Mouse (Mus musculus) neural tube, embryonic 15.5 days (tissue): Measurements from ENCODE around the gene Klhl3. TPM values are rescaled to one million over a fixed set of nuclear protein-coding genes. Genes with fewer than 3 reads are reported as not detected.

Experiments
- ATAC-seq: fragments of 200-750 bp; cut with Nextera tagmentation; 2 replicates; pipeline ENCODE4 v1.8.0; 2017; ENCODE audit warnings: mild to moderate bottlenecking, moderate TSS enrichment, moderate library complexity; ENCODE audit not compliant: low FRiP score
- H3K27ac ChIP-seq: fragments of 300-500 bp; sonication (generic); replicated peaks from 2 replicates; pipeline ENCODE4 v1.5.1; 2015; ENCODE audit warnings: mild to moderate bottlenecking, inconsistent platforms
- H3K27me3 ChIP-seq: fragments of 300-500 bp; sonication (generic); replicated peaks from 2 replicates; pipeline ENCODE4 v1.6.1; 2015; ENCODE audit warnings: inconsistent platforms
- H3K36me3 ChIP-seq: fragments of 300-500 bp; sonication (generic); 2 replicates; pipeline ENCODE4 v1.6.1; 2015; ENCODE audit warnings: inconsistent platforms
- H3K4me1 ChIP-seq: fragments of 300-500 bp; sonication (generic); 2 replicates; pipeline ENCODE4 v1.6.1; 2015; ENCODE audit warnings: inconsistent platforms
- H3K4me2 ChIP-seq: fragments of 300-500 bp; sonication (generic); 2 replicates; pipeline ENCODE4 v1.6.1; 2015; ENCODE audit warnings: inconsistent platforms, mild to moderate bottlenecking, moderate library complexity
- H3K4me3 ChIP-seq: fragments of 300-500 bp; sonication (generic); replicated peaks from 2 replicates; pipeline ENCODE4 v1.5.1; 2015; ENCODE audit warnings: mild to moderate bottlenecking, inconsistent platforms
- H3K9ac ChIP-seq: fragments of 300-500 bp; sonication (generic); replicated peaks from 2 replicates; pipeline ENCODE4 v1.6.1; 2015; ENCODE audit warnings: mild to moderate bottlenecking, inconsistent platforms
- H3K9me3 ChIP-seq: fragments of 300-500 bp; sonication (generic); replicated peaks from 2 replicates; pipeline ENCODE4 v1.6.1; 2016; ENCODE audit warnings: inconsistent platforms
- WGBS: fragments of 180-500 bp; shearing (Covaris S2); methylation state at CpG from one replicate; pipeline ENCODE4 v1.1.7; 2015; ENCODE audit warnings: mixed read lengths; 5-methylcytosine and 5-hydroxymethylcytosine counted together
- polyA plus RNA-seq: library from polyadenylated mRNA; unstranded; fragments of >200 nt; fragmentation: Nextera tagmentation; extraction: Ambion mirVana; gene quantifications from 2 replicates; pipeline ENCODE4 v1.2.1, GENCODE M21; 2015

Klhl3 gene
- polyA plus RNA-seq, 1 experiment from 2014 or later, result 16.5 TPM

DNA sequence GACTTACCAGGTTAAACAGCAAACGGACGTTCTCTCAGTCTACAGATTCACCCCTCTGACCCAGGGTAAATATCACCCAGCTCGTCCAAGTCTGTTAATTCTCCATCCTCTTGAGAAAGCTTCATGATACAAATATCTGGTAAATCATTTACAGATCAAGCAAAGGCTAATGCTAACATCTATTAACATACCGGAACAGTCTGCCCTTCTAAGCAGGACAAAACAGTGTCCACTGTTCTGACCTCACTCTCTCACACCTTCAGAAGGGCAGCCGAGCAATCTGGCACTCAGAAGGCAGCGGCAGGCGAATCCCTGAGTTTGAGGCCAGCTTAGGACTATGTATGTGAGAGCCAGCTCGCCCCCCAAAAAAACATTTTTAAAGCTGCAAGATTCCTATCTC lies 10.0 kb upstream of the Klhl3 start:
- Histone ChIP-seq H3K4me1 (peaks cover 38% of the 10 kb centered on the region), H3K27me3 (no peaks in the 10 kb centered on the region), H3K9me3 (no peaks in the 10 kb centered on the region), H3K27ac (no peak overlapping the region), H3K4me3 (no peak overlapping the region), H3K36me3 (no peaks in the 10 kb centered on the region; the same call in 1 of the 2 replicates), H3K4me2 (no peak overlapping the region), H3K9ac (no peak overlapping the region)
- 51% methylated on average over 8 of the region's 8 CpGs for WGBS
- no peak for ATAC-seq

DNA sequence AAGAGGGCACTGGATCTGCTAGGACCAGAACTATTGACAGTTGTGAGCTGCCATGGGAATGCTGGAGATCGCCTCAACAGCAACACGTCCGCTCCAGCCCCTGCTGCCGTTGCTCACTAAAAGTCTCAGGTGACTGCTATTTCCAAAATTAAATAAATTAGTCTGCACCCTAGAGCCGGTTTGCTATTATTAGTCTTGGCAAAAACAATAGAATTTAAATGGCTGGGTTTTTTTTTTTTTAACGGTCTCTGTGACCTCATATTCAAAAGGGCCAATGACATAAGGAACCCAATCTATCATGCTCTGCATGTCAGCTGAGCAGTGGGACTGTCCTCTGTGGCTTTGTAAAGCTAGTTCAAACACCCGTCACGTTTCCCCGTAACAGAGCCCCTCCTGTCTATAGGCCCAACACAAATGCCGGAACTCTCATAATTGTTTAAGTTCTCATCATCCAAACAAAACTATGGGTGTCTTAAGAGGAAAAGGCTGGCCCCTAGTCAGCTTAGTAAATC lies 9.4 kb upstream of the Klhl3 start:
- Histone ChIP-seq H3K4me1 (peaks cover 38% of the 10 kb centered on the region), H3K4me3 (no peak overlapping the region), H3K9me3 (no peaks in the 10 kb centered on the region), H3K9ac (no peak overlapping the region), H3K27me3 (no peaks in the 10 kb centered on the region), H3K4me2 (no peak overlapping the region), H3K27ac (no peak overlapping the region), H3K36me3 (no peaks in the 10 kb centered on the region; the same call in 1 of the 2 replicates)
- no peak for ATAC-seq
- 32% methylated on average over 10 of the region's 10 CpGs for WGBS

DNA sequence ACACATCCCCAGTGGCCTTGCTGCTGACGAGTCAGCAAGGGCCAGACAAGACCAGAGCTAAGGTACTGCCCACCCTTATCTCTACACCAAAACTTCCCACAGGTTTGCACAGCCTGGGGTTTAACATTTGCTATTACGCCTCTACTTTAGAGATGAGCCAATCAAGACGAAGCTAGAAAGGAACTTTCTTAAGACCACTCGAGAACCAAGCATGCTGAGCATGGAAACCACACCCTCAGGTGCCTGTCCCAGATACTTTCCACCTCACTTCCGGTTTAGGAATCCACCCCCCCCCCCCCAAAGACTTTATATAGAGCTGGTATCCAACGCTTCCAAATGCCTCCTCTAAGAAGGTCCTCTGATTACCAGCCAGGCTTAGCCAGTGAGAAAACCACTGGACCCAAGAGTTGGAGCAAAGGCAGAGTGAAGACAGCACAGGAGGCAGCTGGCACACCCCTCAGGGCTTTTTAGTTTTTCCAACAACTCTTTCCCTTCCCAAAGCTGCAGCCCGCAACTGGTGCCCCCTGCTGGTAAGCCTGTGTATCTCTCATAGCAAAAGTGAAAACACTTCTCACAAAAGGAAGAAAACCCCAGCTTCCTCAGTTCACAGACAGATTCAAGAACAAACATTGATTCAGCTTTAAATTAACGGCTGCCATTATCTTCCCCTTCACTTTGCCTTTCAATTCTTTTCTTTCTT lies 4.1 kb upstream of the Klhl3 start:
- no peaks in the 10 kb centered on the region for H3K36me3 ChIP-seq
- H3K4me2 ChIP-seq, result no peak overlapping the region
- peaks cover 9% of the 10 kb centered on the region for H3K4me1 ChIP-seq
- WGBS, result 76% methylated on average over 8 of the region's 8 CpGs
- H3K27me3 ChIP-seq, result no peaks in the 10 kb centered on the region
- no peak overlapping the region for H3K4me3 ChIP-seq
- no peak for ATAC-seq
- H3K27ac ChIP-seq, result no peak overlapping the region
- H3K9me3 ChIP-seq, result no peaks in the 10 kb centered on the region
- H3K9ac ChIP-seq, result no peak overlapping the region

DNA sequence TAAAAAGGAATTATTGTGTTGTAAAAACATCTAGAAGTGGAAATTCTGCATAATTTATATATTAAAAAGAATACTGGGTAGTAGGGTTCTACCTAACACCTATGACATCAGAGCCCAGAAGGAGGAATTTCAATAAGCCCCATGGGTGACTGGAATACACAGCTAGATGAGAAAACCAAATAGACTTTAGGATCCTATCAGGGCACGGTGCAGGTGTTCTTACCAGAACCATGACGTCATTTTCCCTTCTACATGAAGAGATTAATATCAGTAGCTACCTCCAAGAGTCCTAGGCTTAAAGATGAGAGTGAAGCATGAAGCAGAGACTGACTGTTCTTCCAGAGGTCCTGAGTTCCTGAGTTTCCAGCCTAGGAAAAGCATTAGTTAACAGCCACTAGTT lies 3.4 kb upstream of the Klhl3 start:
- Histone ChIP-seq H3K4me3 (no peak overlapping the region), H3K36me3 (no peaks in the 10 kb centered on the region), H3K4me1 (peaks cover 16% of the 10 kb centered on the region), H3K27ac (no peak overlapping the region), H3K9me3 (no peaks in the 10 kb centered on the region), H3K4me2 (no peak overlapping the region), H3K9ac (no peak overlapping the region), H3K27me3 (no peaks in the 10 kb centered on the region)
- ATAC-seq, result no peak
- WGBS, result 96% methylated on average over 2 of the region's 2 CpGs

DNA sequence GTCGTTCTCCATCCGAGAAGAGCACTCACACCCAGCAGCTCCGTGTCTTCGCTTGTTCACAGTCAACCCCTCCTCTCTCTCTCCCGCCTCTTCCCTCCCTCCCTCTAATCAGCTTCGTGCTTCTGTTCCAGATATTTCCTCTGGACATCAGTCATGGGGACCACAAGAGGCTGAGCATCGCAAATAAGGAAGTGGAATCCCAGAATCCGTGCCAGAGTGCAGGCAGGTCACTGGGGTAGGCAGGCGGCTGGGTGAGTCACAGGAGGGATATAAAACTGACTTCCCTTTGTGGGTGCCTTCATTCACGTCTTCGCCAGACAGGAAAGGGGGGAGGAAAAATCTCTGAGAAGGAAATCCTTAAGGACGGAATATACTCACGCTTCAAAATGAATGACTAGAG lies 1.8 kb upstream of the Klhl3 start:
- WGBS, result 67% methylated on average over 13 of the region's 13 CpGs
- H3K9ac ChIP-seq, result no peak overlapping the region
- H3K9me3 ChIP-seq, result no peaks in the 10 kb centered on the region
- no peak overlapping the region for H3K27ac ChIP-seq
- no peak overlapping the region for H3K4me3 ChIP-seq
- H3K36me3 ChIP-seq, result no peaks in the 10 kb centered on the region
- H3K4me1 ChIP-seq, result peaks cover 29% of the 10 kb centered on the region
- H3K4me2 ChIP-seq, result no peak overlapping the region
- no peak for ATAC-seq
- H3K27me3 ChIP-seq, result no peaks in the 10 kb centered on the region

DNA sequence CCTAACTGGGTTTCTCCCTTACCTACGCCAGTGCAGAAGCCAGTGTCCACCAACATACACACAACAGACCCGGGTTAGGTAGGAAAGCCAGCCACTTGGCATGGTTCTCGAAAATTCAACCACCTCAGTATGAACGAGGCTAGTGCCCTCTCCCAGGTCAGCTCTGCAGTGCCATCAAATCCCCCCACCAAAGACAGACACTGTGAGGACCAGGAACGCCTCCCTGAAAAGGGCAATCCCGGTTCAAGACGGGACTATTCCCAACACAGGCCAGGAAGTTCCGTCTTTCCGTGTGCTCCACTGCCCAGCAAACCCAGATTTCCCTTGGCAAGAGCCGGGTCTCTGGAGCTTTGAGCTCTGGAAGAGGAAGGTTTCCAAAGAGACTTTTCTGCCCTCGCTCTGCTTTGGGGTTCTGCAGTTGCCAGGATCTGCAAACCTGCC lies 771 bp downstream of the Klhl3 start:
- H3K4me2 ChIP-seq, result peak overlapping the region; percentile 71
- peak overlapping the region; percentile 93 for H3K27ac ChIP-seq
- peak; percentile 26 for ATAC-seq
- no peaks in the 10 kb centered on the region for H3K9me3 ChIP-seq
- 16% methylated on average over 11 of the region's 11 CpGs for WGBS
- no peaks in the 10 kb centered on the region for H3K27me3 ChIP-seq
- peak overlapping the region; percentile 71 for H3K9ac ChIP-seq
- no peaks in the 10 kb centered on the region for H3K36me3 ChIP-seq
- peak overlapping the region; percentile 57 for H3K4me3 ChIP-seq
- H3K4me1 ChIP-seq, result peaks cover 32% of the 10 kb centered on the region

DNA sequence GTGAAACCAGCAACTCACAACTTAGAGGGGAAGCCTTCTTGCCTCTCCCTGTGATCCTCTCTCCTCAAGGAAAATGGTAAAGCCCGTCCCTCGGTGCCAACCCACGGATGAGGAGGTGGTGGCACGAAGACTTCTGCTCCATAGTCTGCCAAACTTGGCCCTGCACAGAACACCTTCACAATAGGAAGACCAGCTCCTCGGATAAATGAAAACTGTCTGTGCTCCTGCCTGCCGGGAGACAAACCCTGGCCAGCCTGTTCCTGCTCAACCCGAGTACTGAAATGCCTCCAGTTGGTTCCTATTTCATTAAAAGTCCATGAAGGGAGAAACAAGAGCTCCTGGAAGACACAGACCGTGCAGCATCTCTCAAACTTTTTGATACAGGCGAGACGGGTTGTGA lies 1.2 kb downstream of the Klhl3 start:
- H3K4me1 ChIP-seq, result peaks cover 32% of the 10 kb centered on the region
- no peaks in the 10 kb centered on the region for H3K9me3 ChIP-seq
- no peaks in the 10 kb centered on the region for H3K27me3 ChIP-seq
- ATAC-seq, result no peak
- 64% methylated on average over 10 of the region's 10 CpGs for WGBS
- peak overlapping the region; percentile 71 for H3K9ac ChIP-seq
- H3K4me2 ChIP-seq, result peak overlapping the region; percentile 71
- peak overlapping the region; percentile 57 for H3K4me3 ChIP-seq
- H3K27ac ChIP-seq, result peak overlapping the region; percentile 93
- H3K36me3 ChIP-seq, result no peaks in the 10 kb centered on the region

DNA sequence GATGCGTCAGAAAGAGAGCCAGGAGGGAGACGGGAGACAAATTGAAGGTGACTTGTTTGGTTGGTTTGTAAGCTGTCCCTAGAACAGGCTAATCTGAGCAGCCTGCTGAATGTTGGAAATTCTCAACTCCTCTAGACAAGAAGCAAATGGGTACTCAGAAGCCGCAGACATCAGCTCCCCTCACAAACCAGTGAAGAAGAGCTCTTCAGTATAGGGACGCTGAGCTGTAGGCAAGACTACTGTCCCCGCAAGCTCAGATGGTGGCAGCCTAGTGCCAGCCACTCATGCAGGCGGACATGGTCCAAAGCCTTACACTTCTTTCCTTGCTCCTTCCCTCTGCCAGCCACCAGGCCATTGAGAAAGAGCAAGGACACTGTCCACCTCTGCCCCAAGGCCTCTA lies 2.1 kb downstream of the Klhl3 start:
- 92% methylated on average over 6 of the region's 6 CpGs for WGBS
- no peak overlapping the region for H3K4me3 ChIP-seq

DNA sequence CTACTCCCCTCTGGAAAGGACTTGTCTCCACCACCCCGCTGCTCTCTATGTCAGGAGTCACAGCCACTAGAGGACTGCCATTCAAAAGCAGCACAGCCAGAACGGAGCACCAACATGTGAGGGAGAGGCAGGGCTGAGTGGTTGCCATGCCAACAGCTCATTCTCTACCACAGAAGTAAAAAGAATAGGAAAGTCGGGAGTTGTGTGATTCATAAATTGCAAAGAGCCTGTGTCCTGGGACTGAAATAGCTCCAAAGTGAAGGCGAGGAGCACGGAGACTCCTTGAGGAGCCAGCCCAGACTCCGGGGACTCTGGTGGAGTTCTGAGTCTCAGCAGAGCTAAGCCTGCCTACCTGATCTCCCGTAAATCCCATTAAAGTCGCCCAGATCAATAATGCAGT lies 22.7 kb downstream of the Klhl3 start:
- peak overlapping the region; percentile 17 for H3K4me2 ChIP-seq
- no peaks in the 10 kb centered on the region for H3K9me3 ChIP-seq
- peak; percentile 88 for ATAC-seq
- H3K27ac ChIP-seq, result peak overlapping the region; percentile 39; the same call in 1 of the 2 replicates
- H3K27me3 ChIP-seq, result no peaks in the 10 kb centered on the region
- peaks cover 10% of the 10 kb centered on the region for H3K4me1 ChIP-seq
- no peak overlapping the region for H3K9ac ChIP-seq
- no peak overlapping the region for H3K4me3 ChIP-seq
- H3K36me3 ChIP-seq, result 0 out of 2 replicates have a peak, but pooled peaks cover 4% of the 10 kb centered on the region
- WGBS, result 17% methylated on average over 8 of the region's 8 CpGs

More for the DNA sequence above, 2.1 kb downstream of the Klhl3 start:
- no peaks in the 10 kb centered on the region for H3K36me3 ChIP-seq
- H3K27me3 ChIP-seq, result no peaks in the 10 kb centered on the region
- no peak overlapping the region for H3K9ac ChIP-seq
- no peak overlapping the region for H3K27ac ChIP-seq
- H3K4me2 ChIP-seq, result peak overlapping the region; percentile 71
- H3K9me3 ChIP-seq, result no peaks in the 10 kb centered on the region
- peaks cover 32% of the 10 kb centered on the region for H3K4me1 ChIP-seq
- ATAC-seq, result no peak

DNA sequence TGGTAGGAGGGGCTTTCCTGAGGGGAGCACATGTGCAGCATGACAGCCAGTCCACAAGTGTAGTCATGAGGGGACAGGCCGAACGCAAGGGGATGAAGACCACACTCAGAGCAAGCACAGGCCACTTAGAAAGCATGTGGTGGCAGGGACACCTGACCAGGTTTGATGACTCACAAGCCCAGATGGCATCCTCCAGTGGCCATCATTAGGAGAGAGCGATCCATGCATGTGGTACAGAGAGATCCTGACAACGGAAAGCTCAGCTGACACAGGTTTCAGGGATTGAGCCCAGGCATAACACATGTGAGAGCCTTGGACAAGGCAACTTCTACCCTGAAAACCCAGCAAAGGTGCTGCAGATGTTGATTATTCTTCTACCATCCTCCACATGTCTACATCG lies 29.0 kb downstream of the Klhl3 start:
- Histone ChIP-seq H3K27ac (no peak overlapping the region), H3K4me3 (no peak overlapping the region), H3K9me3 (no peaks in the 10 kb centered on the region), H3K4me1 (no peaks in the 10 kb centered on the region), H3K4me2 (no peak overlapping the region), H3K9ac (no peak overlapping the region), H3K27me3 (no peaks in the 10 kb centered on the region), H3K36me3 (peaks cover 17% of the 10 kb centered on the region)
- no peak for ATAC-seq
- WGBS, result 91% methylated on average over 5 of the region's 5 CpGs

DNA sequence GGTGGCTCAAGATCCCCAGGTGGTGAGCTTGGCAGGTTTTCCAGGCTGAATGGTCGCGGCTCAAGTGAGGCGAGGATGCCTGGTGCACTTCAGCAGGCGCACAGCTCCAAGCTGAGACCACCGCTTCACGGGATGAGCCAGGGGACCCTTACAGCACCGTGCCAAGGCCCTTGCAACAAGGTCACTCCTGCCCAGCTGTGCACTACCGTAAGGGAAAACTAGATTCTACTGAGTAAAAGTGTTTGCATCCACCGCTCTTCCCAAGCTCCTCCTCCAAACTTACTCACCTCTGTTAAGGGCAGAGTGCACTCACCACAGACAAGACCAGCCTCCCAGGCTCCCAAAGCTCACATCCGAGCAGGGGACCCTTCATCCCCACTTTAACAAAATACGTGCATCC lies 29.9 kb downstream of the Klhl3 start:
- 87% methylated on average over 11 of the region's 11 CpGs for WGBS
- no peak overlapping the region for H3K9ac ChIP-seq
- H3K4me2 ChIP-seq, result no peak overlapping the region
- no peak overlapping the region for H3K4me3 ChIP-seq
- H3K27me3 ChIP-seq, result no peaks in the 10 kb centered on the region
- H3K9me3 ChIP-seq, result no peaks in the 10 kb centered on the region
- H3K4me1 ChIP-seq, result no peaks in the 10 kb centered on the region
- ATAC-seq, result no peak
- peaks cover 17% of the 10 kb centered on the region for H3K36me3 ChIP-seq
- no peak overlapping the region for H3K27ac ChIP-seq

DNA sequence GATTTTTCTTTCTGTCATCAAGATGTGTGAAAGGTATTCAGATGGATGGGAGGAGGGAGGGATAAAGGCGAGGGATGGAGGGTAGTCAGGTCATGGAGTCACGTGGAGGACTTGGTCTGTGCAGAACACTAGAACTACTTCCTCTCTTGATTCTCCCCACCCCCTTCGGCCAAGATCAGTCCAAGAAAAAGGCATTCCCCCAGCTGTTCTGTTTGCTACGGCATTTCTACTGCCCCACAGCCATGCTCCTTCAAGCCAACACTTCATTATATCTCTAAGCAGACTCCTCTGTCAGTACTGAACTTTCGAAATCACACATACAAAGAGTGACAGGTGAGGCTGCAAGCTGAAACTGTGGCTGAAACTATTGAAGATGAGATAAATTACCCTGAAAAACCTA lies 30.3 kb downstream of the Klhl3 start:
- 76% methylated on average over 5 of the region's 5 CpGs for WGBS
- Histone ChIP-seq H3K4me1 (no peaks in the 10 kb centered on the region), H3K9ac (no peak overlapping the region), H3K4me2 (no peak overlapping the region), H3K4me3 (no peak overlapping the region), H3K9me3 (no peaks in the 10 kb centered on the region), H3K27me3 (no peaks in the 10 kb centered on the region), H3K27ac (no peak overlapping the region), H3K36me3 (peaks cover 17% of the 10 kb centered on the region)
- ATAC-seq, result no peak
